In genomic region chr16:5232982-5233381, GRCm38 (mm10) we compare ENCODE assay signal across 8 mouse cellular contexts. TPM values are rescaled to one million over a fixed set of nuclear protein-coding genes. Genes with fewer than 3 reads are reported as not detected.
DNase-seq lines count a peak whose midpoint lies in the region; ATAC-seq lines count a peak whose summit lies in the region.

No protein-coding gene starts in this region.

- H3K36me3 ChIP-seq in heart, embryonic 15.5 days = 0 out of 2 replicates have a peak, but pooled peaks cover 5% of the 10 kb centered on the region
- H3K36me3 ChIP-seq in embryonic facial prominence, embryonic 13.5 days = peaks cover 6% of the 10 kb centered on the region; the same call in 1 of the 2 replicates
- no peaks in the 10 kb centered on the region for H3K36me3 ChIP-seq in hindbrain, embryonic 15.5 days
- H3K36me3 ChIP-seq in midbrain, embryonic 13.5 days = no peaks in the 10 kb centered on the region; the same call in none of the 2 replicates

- no peak overlapping the region for H3K9ac ChIP-seq in heart, embryonic 15.5 days
- H3K9ac ChIP-seq in embryonic facial prominence, embryonic 13.5 days = no peak overlapping the region
- H3K9ac ChIP-seq in hindbrain, embryonic 15.5 days = no peak overlapping the region
- H3K9ac ChIP-seq in midbrain, embryonic 13.5 days (replicated peaks) = no peak overlapping the region

- peak overlapping the region; percentile 92 for H3K4me3 ChIP-seq in heart, embryonic 15.5 days
- peak overlapping the region; percentile 88 for H3K4me3 ChIP-seq in embryonic facial prominence, embryonic 13.5 days
- peak overlapping the region; percentile 70 for H3K4me3 ChIP-seq in hindbrain, embryonic 15.5 days
- peak overlapping the region; percentile 88 for H3K4me3 ChIP-seq in midbrain, embryonic 13.5 days (replicated peaks)

- H3K4me1 ChIP-seq in heart, embryonic 15.5 days (replicated peaks) = peaks cover 8% of the 10 kb centered on the region
- peaks cover 12% of the 10 kb centered on the region for H3K4me1 ChIP-seq in embryonic facial prominence, embryonic 13.5 days
- H3K4me1 ChIP-seq in hindbrain, embryonic 15.5 days (replicated peaks) = peaks cover 19% of the 10 kb centered on the region
- H3K4me1 ChIP-seq in midbrain, embryonic 13.5 days (replicated peaks) = peaks cover 11% of the 10 kb centered on the region

- no peak overlapping the region for H3K27ac ChIP-seq in heart, embryonic 15.5 days
- no peak overlapping the region for H3K27ac ChIP-seq in embryonic facial prominence, embryonic 13.5 days
- H3K27ac ChIP-seq in hindbrain, embryonic 15.5 days (replicated peaks) = no peak overlapping the region
- H3K27ac ChIP-seq in midbrain, embryonic 13.5 days = no peak overlapping the region

- no peak for DNase-seq in heart, adult 9 months (ENCODE audit: low spot score in 2 of 2)
- no peak for DNase-seq in thymus, adult 18-20 months
- DNase-seq in Muller cell, postnatal 12 days (ENCODE audit: inconsistent ontology term) = no peak
- no peak for DNase-seq in cerebellum, adult 18-20 months

- WGBS in heart, embryonic 15.5 days = 72% methylated on average over 4 of the region's 4 CpGs
- WGBS in embryonic facial prominence, embryonic 13.5 days = 74% methylated on average over 4 of the region's 4 CpGs
- WGBS in hindbrain, embryonic 15.5 days = 68% methylated on average over 4 of the region's 4 CpGs
- 72% methylated on average over 4 of the region's 4 CpGs for whole genome bisulfite sequencing in midbrain, embryonic 13.5 days

- no peak for ATAC-seq in heart, embryonic 15.5 days (replicated peaks; ENCODE audit: insufficient number of reproducible peaks, insufficient read depth, low FRiP score, low read depth)
- ATAC-seq in embryonic facial prominence, embryonic 13.5 days (ENCODE audit: insufficient number of reproducible peaks, insufficient read depth, low FRiP score, low TSS enrichment, low read depth) = no peak
- ATAC-seq in hindbrain, embryonic 15.5 days (ENCODE audit: low FRiP score, low read depth) = no peak
- no peak; the same call in 1 of the 2 replicates for ATAC-seq in midbrain, embryonic 13.5 days

- no peaks in the 10 kb centered on the region for H3K27me3 ChIP-seq in heart, embryonic 15.5 days
- H3K27me3 ChIP-seq in embryonic facial prominence, embryonic 13.5 days = no peaks in the 10 kb centered on the region
- peaks cover 3% of the 10 kb centered on the region; the same call in 1 of the 2 replicates for H3K27me3 ChIP-seq in hindbrain, embryonic 15.5 days
- no peaks in the 10 kb centered on the region for H3K27me3 ChIP-seq in midbrain, embryonic 13.5 days

- H3K4me2 ChIP-seq in heart, embryonic 15.5 days = peak overlapping the region; percentile 85
- peak overlapping the region; percentile 19 for H3K4me2 ChIP-seq in embryonic facial prominence, embryonic 13.5 days
- peak overlapping the region; percentile 66 for H3K4me2 ChIP-seq in hindbrain, embryonic 15.5 days
- peak overlapping the region; percentile 90 for H3K4me2 ChIP-seq in midbrain, embryonic 13.5 days (replicated peaks)

- no peaks in the 10 kb centered on the region for H3K9me3 ChIP-seq in heart, embryonic 15.5 days (replicated peaks)
- H3K9me3 ChIP-seq in embryonic facial prominence, embryonic 13.5 days = no peaks in the 10 kb centered on the region; the same call in 1 of the 2 replicates
- H3K9me3 ChIP-seq in hindbrain, embryonic 15.5 days = no peaks in the 10 kb centered on the region
- H3K9me3 ChIP-seq in midbrain, embryonic 13.5 days = no peaks in the 10 kb centered on the region

RNA-seq across cellular contexts. Expression of gene Alg1, which starts 0.4 kb away (rescaled TPM):
- polyA plus RNA-seq in heart, embryonic 15.5 days (2015; fragmentation: Nextera tagmentation; extraction: Ambion mirVana) = 24.9 and 29.1 TPM in 2 replicates
- polyA plus RNA-seq in embryonic facial prominence, embryonic 13.5 days (2015; fragmentation: Nextera tagmentation; extraction: Ambion mirVana) = 31.2 and 38.1 TPM in 2 replicates
- polyA plus RNA-seq in hindbrain, embryonic 15.5 days (2015; fragmentation: Nextera tagmentation; extraction: Ambion mirVana) = 35.3 and 43.6 TPM in 2 replicates
- 30.8 and 35.3 TPM in 2 replicates for polyA plus RNA-seq in midbrain, embryonic 13.5 days (2015; fragmentation: Nextera tagmentation; extraction: Ambion mirVana)

RNA-seq across cellular contexts. Expression of gene AU021092, which starts 10.9 kb away (rescaled TPM):
- polyA plus RNA-seq in heart, embryonic 15.5 days (2015; fragmentation: Nextera tagmentation; extraction: Ambion mirVana) = 6.3 and 8.9 TPM in 2 replicates
- polyA plus RNA-seq in embryonic facial prominence, embryonic 13.5 days (2015; fragmentation: Nextera tagmentation; extraction: Ambion mirVana) = 1.7 and 2.9 TPM in 2 replicates
- 15.6 and 16.9 TPM in 2 replicates for polyA plus RNA-seq in hindbrain, embryonic 15.5 days (2015; fragmentation: Nextera tagmentation; extraction: Ambion mirVana)
- 11.7 and 12.2 TPM in 2 replicates for polyA plus RNA-seq in midbrain, embryonic 13.5 days (2015; fragmentation: Nextera tagmentation; extraction: Ambion mirVana)

RNA-seq across cellular contexts. Expression of gene Eef2kmt, which starts 22.8 kb away (rescaled TPM):
- polyA plus RNA-seq in heart, embryonic 15.5 days (2015; fragmentation: Nextera tagmentation; extraction: Ambion mirVana) = 19.8 and 27.6 TPM in 2 replicates
- polyA plus RNA-seq in embryonic facial prominence, embryonic 13.5 days (2015; fragmentation: Nextera tagmentation; extraction: Ambion mirVana) = 17.0 and 20.3 TPM in 2 replicates
- polyA plus RNA-seq in hindbrain, embryonic 15.5 days (2015; fragmentation: Nextera tagmentation; extraction: Ambion mirVana) = 9.3 and 10.7 TPM in 2 replicates
- polyA plus RNA-seq in midbrain, embryonic 13.5 days (2015; fragmentation: Nextera tagmentation; extraction: Ambion mirVana) = 8.1 and 8.5 TPM in 2 replicates

RNA-seq across cellular contexts. Expression of gene Nagpa, which starts 29.2 kb away (rescaled TPM):
- polyA plus RNA-seq in heart, embryonic 15.5 days (2015; fragmentation: Nextera tagmentation; extraction: Ambion mirVana) = 12.4 and 17.4 TPM in 2 replicates
- 16.7 and 17.9 TPM in 2 replicates for polyA plus RNA-seq in embryonic facial prominence, embryonic 13.5 days (2015; fragmentation: Nextera tagmentation; extraction: Ambion mirVana)
- 12.2 and 13.0 TPM in 2 replicates for polyA plus RNA-seq in hindbrain, embryonic 15.5 days (2015; fragmentation: Nextera tagmentation; extraction: Ambion mirVana)
- 8.6 and 10.1 TPM in 2 replicates for polyA plus RNA-seq in midbrain, embryonic 13.5 days (2015; fragmentation: Nextera tagmentation; extraction: Ambion mirVana)

Comparison
In these comparisons a context has a peak if more than half of its experiments do, and no peak if none do; other contexts are left out.
1. H3K4me2 ChIP-seq: peak in every context shown above with its lines; median percentile 90 in midbrain, embryonic 13.5 days; 85 in heart, embryonic 15.5 days; 66 in hindbrain, embryonic 15.5 days; 19 in embryonic facial prominence, embryonic 13.5 days.